Mouse (Mus musculus) heart, adult 9 months (tissue): ENCODE results near the gene Sh3bgrl2.
A peak's percentile ranks its signal among the peaks of the same experiment; 100 is the strongest.

ENCODE experiments used
- DNase-seq, 2 experiments: peaks; one replicate each; pipeline ENCODE4 v3.0.0; 2022; ENCODE audit warnings: low spot score in 2 of 2

The Sh3bgrl2 gene

DNA sequence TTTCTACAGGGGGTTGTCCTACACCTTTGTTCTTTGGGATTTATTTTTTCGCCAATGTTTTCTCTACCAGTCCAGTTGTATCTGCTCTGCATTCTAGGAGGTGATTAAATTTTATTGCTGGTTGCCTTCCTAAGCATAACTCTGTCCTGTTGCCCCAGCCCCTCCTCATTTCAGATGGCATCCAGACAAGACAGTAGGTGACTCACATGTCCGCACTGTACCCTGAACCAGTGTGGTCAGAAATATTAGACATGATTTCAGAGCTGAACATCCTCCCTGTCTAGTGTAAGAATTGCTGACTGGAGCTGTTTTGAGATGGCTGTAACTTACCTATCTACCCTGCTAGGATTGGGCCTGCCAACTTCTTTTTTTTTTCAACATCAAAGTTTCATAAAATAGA lies 40.9 kb downstream of the Sh3bgrl2 start:
- DNase-seq = no peak

GRCm38 (mm10) chr9:83589680-83590467 lies 41.7 kb downstream of the Sh3bgrl2 start:
- DNase-seq = no peak

DNA sequence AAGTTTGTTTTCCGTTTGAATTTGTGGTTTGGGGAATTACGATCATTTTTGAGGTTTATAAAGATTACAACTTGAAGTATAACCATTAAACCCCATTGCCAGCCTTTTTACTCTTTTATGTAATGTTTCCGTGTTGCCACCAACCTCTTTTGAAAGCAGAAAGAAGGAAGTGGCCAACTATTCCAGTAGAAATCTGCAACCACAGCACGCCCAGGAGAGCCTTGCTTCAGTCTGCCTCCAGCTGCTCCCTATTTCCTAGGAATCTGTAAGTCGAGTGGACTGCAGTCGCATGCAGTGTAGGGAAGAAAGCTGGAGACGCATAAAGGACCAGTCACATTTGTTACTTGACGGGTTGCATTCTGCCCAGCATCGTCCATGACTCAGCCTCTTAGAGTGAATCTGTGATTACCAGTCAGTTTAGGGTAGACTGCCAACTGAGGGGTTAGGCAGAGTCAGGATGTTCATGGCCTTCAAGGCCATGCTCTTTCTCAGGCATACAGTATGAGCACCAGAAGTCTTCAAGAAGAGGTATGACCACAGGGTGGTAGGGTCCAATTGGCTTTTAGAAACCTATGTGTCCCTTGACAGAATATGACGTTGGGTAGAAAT lies 43.8 kb downstream of the Sh3bgrl2 start:
- no peak for DNase-seq

GRCm38 (mm10) chr9:83593811-83594210 lies 45.7 kb downstream of the Sh3bgrl2 start:
- no peak for DNase-seq

DNA sequence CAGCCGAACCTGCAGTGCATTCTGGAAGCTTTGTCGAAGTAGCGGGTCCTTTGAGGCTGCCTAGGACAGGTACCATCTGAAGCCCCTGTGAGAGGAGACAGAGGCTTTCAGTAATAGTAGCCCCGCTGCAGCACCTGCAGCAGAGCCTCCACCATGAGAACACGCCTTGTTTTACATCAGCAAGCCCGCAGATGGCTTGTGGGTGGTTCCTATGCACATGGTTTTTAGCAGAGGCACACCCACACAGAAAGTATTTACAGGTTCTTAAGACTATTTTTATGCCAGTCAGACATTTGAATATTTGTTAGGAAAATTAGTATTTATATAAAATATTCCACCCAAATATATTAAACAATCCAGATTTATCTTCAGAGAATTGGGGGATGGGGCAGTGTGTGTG lies 48.0 kb downstream of the Sh3bgrl2 start:
- no peak for DNase-seq

- DNase-seq = no peak
Measured at GRCm38 (mm10) chr9:83596646-83597481, 48.7 kb downstream of the Sh3bgrl2 start.

DNA sequence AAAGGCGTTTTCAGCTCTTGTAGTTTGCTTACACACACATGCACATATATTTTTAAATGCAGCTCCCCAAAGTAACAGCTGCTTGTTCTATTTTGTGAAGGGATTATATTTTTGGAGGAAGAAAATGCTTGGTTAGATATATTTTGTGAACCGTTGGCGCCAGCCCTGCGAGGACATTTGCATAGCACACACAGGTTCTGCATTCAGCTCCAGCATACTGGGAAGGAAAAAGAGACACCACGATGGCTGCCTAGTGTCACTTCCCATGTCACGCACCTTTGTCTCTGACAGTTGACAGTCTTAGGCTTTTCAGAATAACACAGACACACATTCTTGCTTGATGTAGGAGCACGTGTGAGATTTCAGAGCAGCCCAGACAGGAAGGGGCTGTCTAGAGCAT lies 49.9 kb downstream of the Sh3bgrl2 start:
- no peak for DNase-seq

DNA sequence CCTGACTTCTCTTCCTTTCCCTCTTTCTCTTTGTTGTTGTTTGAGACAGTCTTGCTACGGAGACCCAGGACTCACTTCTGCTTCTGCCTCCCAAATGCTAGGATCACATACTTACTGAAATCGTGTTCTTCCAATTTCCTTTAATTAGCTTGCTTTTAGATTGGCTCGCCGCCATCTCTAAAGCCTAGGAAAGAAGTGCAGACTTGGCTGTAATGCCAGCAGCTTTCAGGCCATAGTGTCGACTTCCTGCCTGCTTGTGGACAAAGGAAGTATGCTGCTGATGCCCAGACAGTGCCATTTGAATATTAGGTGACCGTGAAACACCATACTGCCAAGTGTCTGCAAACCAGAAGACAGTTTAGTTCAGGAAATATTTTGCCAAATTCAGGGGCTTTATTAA lies 51.4 kb downstream of the Sh3bgrl2 start:
- DNase-seq = no peak

DNA sequence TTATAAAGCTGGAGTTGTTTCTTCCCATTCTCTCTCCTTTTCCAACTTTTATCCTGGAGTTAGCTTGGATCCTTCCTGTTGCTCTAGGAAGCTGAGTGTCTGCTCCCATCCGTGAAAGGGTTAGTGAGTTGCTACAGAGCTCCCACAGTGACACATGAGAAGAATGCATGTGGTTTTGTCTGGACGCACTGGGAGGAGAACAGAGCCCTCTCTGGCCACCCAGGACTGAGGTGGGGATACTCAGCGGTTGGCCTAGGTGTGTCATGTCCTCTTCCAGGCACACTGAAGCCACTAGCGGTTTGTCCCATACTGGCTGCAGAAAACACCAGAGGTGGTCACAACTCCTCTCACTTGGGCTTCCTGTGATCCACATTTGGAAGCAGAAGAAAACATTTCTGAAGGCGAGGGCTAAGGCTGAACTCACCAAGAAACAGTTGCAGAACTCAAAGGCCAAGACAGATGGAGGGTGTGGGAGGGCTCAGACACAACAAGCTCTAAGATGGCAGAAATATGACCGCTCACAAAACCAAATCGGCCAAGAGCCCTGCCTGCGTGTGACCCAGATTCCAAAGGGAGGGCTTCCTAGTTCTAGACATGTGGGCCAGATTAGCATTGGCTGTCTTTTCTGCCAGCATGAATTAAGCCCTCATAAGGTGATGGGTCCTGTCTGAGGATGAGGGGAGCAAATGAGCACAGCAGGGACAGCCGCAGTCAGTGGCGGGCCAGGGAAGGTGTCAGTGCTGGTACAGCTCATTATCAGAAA lies 52.3 kb downstream of the Sh3bgrl2 start:
- DNase-seq = no peak

GRCm38 (mm10) chr9:83602176-83602770 lies 54.1 kb downstream of the Sh3bgrl2 start:
- DNase-seq = no peak

DNA sequence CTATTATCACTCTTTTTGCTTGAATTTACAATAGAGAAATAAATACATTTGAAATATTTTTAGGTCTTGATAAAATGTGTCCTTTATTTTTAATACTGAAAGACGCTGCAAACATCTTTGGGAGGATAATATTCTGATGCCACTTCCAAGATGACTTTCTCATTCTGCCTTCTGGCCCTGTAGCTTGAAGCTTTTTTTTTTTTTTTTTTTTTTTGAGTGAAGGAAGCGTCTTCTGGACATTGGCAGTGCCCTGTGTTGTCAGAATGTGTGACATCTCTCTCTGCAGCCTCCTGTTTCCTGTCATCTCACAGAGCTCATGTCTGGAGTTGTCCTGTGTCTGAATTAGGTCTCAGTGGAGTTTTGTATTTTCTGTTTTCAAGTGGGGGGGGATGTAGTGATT lies 55.0 kb downstream of the Sh3bgrl2 start:
- DNase-seq = no peak

DNA sequence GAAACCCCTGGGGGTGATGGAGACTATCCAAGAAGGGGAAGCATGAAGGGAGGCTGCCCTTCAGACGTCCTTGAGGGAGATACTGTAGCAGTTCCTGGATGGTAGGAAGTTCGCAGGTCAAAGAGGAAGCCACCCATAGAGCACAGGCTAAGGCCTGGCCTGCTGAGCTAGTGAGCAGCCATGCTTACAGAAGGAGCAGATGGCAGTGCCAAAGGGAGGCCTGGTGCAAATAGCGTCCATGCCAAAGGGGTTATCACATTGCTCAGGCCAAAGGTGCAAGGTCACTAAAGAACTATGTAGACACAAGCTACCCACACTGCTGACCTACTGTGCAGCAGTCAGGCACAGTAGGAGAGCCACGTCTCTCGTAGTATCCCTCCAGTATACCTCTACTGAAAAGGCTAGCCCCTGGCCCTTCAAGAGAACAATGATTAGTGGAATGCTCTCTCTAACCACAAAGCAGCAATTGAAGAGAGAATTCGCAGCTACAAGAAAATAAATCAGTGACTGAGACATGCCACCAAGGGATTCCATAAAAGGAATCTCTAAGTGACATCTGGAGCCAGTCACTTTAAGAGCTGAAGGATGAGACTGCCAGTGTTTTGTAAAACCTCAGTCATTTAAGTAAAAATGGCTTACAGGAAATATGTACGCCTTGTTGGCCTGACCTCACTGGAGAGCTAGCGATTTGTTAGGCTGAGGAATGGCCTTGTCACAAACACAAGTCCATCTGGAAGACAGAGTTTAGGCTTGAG lies 57.9 kb downstream of the Sh3bgrl2 start:
- no peak for DNase-seq

DNA sequence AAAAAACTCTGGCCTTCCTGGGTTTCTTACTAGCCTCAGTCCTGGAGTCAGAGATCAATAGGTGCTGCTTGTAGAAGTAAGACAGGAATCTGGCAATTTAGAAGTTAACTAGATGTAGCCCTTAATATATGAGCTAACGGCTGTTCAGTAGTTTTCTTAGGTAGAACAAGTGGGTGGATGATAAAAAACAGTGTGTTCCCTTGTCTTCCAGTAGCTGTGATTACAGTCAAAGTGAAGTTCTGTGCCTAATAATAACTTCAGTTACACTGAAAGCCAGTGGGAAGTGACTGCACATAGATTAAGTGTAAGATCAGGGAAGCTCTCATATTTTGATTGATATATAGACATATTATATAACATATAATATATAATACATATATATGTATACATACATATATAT lies 60.0 kb downstream of the Sh3bgrl2 start:
- DNase-seq = no peak

DNA sequence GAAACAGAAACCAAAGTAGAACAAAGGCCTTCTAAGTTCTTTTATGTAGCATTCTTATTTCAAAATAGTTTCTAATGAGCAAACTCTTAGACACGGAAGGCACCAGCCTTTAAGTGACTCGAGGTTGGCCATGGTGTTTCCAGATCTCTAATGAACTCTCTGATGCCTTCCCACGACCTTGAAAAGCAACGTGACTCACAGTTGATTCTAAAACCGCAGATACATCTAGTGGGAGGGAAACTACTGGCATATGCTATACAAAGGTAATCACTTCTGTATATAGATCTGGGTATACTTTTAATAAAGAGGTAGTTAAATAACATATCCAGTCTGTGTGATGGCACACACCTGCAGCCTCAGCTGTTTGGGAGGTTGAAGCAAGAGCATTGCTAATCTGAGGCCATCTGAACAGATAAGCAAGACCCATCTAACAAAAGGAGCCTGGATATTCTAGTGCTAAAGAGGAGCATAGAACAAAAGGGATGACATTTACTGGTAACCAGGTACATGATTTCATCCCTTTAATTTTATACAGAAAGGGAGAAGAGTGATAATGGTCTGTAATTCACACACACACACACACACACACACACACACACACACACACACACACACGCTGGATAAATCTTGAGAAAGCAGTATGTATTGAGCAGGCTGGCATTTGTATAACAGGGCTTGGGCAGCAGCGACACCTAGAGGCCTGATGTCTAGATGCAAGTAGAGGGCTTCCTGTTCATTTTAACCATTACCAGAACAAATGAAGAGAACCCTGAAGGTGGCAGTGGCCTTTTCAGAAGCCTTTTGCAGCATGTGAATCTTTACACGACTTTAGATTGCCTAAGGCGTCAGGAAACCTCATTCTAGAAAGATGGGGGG lies 61.5 kb downstream of the Sh3bgrl2 start:
- DNase-seq = peak; percentile 14 to 49

GRCm38 (mm10) chr9:83615912-83616585 lies 67.9 kb downstream of the Sh3bgrl2 start:
- no peak for DNase-seq

DNA sequence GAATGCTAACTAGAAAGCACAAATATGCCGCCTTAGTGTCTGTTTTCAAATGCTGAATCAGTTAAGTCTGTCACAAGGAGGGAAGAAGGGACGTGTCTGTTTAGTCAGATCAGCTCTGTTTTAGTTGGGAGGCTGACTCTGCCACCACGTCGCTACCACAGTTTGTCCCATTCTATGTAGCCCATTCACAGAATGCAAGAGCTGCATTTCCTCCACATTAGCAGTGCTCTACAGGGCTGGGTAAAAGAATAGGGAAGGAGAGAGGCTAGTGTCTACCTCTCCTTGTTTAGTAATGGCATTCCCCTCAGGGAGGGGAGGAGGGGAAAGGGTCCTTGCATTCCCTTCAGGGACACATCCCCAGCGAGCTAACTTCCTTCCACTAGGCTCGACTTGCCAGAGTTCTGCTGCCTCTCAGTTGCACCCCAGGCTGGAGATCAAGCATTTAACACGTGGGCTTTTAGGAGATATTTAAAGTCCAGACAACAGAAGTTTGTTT lies 68.5 kb downstream of the Sh3bgrl2 start:
- no peak for DNase-seq

- DNase-seq = no peak
Measured at GRCm38 (mm10) chr9:83623455-83623854, 75.3 kb downstream of the Sh3bgrl2 start.

DNA sequence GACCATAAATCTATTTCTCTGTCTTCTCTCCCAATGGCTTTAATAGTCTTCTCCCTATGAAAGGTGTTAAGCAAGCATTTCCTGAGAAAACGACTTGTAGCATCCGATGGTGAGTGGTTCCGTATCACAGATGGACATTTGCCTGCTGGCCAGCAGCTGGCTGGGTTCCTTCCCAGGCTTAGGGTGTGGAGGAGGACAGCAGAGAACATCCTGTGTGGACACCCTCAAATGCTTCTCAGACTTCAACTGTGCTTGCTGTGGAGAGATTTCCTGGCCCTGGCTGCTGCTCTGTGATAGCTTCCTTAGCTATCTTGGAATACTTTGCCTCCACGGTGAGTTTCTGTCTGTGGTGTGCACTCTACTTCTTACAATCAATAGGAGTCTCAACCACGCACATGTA lies 76.1 kb downstream of the Sh3bgrl2 start:
- no peak for DNase-seq

GRCm38 (mm10) chr9:83625085-83625484 lies 77.0 kb downstream of the Sh3bgrl2 start:
- DNase-seq = no peak
